Mouse (Mus musculus) hindbrain, embryonic 15.5 days (tissue): Measurements from ENCODE around the gene Plin5. TPM values are rescaled to one million over a fixed set of nuclear protein-coding genes. Genes with fewer than 3 reads are reported as not detected.
"Not testable (repeated sequence)": the region's sequence is repeated elsewhere in the genome, so short reads cannot be mapped to it uniquely, and the experiment has no call there.

Experiments
- ATAC-seq: fragments of 200-750 bp; cut with Nextera tagmentation; 2 replicates; pipeline ENCODE4 v1.8.0; 2017; ENCODE audit warnings: low read depth, moderate number of reproducible peaks, moderate TSS enrichment; ENCODE audit not compliant: low FRiP score
- H3K27ac ChIP-seq: fragments of 300-500 bp; sonication (generic); replicated peaks from 2 replicates; pipeline ENCODE4 v1.5.1; 2015; ENCODE audit warnings: mild to moderate bottlenecking, inconsistent platforms
- H3K27me3 ChIP-seq: fragments of 300-500 bp; sonication (generic); 2 replicates; pipeline ENCODE4 v1.6.1; 2015; ENCODE audit warnings: control low read depth, inconsistent platforms
- H3K36me3 ChIP-seq: fragments of 300-500 bp; sonication (generic); 2 replicates; pipeline ENCODE4 v1.6.1; 2015; ENCODE audit warnings: control low read depth, inconsistent platforms
- H3K4me1 ChIP-seq: fragments of 300-500 bp; sonication (generic); replicated peaks from 2 replicates; pipeline ENCODE4 v1.6.1; 2015; ENCODE audit warnings: control low read depth, inconsistent platforms
- H3K4me2 ChIP-seq: fragments of 300-500 bp; sonication (generic); 2 replicates; pipeline ENCODE4 v1.6.1; 2015; ENCODE audit warnings: moderate library complexity, mild to moderate bottlenecking, inconsistent platforms
- H3K4me3 ChIP-seq: fragments of 300-500 bp; sonication (generic); 2 replicates; pipeline ENCODE4 v1.5.1; 2015; ENCODE audit warnings: mild to moderate bottlenecking, inconsistent platforms
- H3K9ac ChIP-seq: fragments of 300-500 bp; sonication (generic); 2 replicates; pipeline ENCODE4 v1.6.1; 2015; ENCODE audit warnings: inconsistent platforms
- H3K9me3 ChIP-seq: fragments of 300-500 bp; sonication (generic); 2 replicates; pipeline ENCODE4 v1.6.1; 2016; ENCODE audit warnings: control low read depth, inconsistent platforms
- WGBS: fragments of 180-500 bp; shearing (Covaris S2); methylation state at CpG from one replicate; pipeline ENCODE4 v1.1.7; 2015; 5-methylcytosine and 5-hydroxymethylcytosine counted together
- polyA plus RNA-seq: library from polyadenylated mRNA; unstranded; fragments of >200 nt; fragmentation: Nextera tagmentation; extraction: Ambion mirVana; gene quantifications from 2 replicates; pipeline ENCODE4 v1.2.1, GENCODE M21; 2015

Gene Plin5
- polyA plus RNA-seq, 1 experiment from 2014 or later, result 2.5 TPM

DNA sequence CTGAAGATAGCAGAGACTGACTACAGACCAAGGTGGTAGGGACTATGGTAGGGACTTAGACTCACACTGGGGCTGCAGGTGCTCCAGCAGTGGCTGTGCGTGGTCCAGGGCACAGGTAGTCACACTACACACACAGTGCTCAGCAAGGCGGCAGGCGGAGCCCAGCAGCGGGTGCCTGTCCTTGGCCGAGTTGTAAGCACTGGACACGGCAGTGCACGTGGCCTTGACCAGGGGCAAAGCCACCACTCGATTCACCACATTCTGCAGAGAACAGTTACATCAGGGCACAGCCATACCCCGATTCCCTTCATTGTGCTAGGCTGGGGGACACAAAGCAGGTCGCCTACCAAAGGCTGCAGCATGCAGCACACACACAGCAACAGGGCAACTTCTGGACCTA is 1.2 kb downstream of the Plin5 start:
- WGBS, result 76% methylated on average over 10 of the region's 10 CpGs
- H3K27me3 ChIP-seq, result peaks cover 38% of the 10 kb centered on the region
- ATAC-seq, result no peak

DNA sequence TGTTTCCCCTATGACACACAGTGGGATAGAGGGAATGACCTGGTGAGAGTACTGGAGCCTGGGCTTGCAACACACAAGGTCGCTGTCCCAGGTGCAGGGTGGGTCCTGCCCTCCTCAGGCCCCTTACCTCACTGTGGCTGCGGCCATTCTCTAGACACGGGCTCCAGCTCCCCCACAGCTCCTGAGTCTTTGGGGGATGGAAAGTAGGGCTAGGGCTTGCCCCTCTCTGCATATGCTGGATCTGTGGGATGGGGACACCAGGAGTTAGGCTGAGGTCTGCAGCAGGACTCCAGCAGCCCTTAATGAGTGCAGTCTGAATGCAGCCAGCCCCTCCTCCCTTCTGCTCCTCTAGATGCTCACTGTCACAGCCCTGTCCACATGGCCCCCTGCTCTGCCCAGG is 4.7 kb downstream of the Plin5 start:
- WGBS, result 84% methylated on average over 3 of the region's 3 CpGs
- Histone ChIP-seq H3K27me3 (peaks cover 8% of the 10 kb centered on the region; the same call in 1 of the 2 replicates), H3K9me3 (no peaks in the 10 kb centered on the region), H3K4me2 (no peak overlapping the region), H3K9ac (no peak overlapping the region), H3K27ac (no peak overlapping the region), H3K4me3 (no peak overlapping the region), H3K4me1 (peaks cover 7% of the 10 kb centered on the region), H3K36me3 (no peaks in the 10 kb centered on the region)
- no peak for ATAC-seq

More for the DNA sequence above, 1.2 kb downstream of the Plin5 start:
- H3K9ac ChIP-seq, result no peak overlapping the region
- H3K4me2 ChIP-seq, result no peak overlapping the region
- no peak overlapping the region for H3K27ac ChIP-seq
- no peaks in the 10 kb centered on the region for H3K9me3 ChIP-seq
- H3K4me3 ChIP-seq, result no peak overlapping the region
- peaks cover 19% of the 10 kb centered on the region for H3K4me1 ChIP-seq
- no peaks in the 10 kb centered on the region for H3K36me3 ChIP-seq

DNA sequence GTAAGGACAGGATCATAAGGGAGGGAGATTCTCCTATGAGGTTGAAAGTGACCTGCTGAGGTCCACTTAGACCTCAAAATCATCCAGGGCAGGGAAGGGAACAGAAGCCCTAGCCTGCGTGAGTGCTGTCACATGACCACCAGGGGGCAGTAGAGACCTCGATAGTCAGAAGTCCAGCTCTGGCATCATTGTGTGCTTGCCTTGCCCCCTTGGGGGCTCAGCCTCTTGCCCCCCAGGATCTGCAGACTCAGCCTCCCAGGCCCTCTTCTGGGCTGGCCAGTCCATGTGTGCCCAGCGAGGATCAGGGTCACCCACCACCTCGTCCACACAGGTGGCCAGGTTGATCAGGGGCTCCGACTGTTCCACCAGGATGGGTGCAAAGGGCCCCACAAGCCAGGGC is 5.5 kb downstream of the Plin5 start:
- Histone ChIP-seq H3K27me3 (peaks cover 5% of the 10 kb centered on the region; the same call in 1 of the 2 replicates), H3K4me3 (no peak overlapping the region), H3K36me3 (no peaks in the 10 kb centered on the region), H3K4me1 (no peaks in the 10 kb centered on the region), H3K4me2 (no peak overlapping the region), H3K27ac (no peak overlapping the region), H3K9me3 (no peaks in the 10 kb centered on the region), H3K9ac (no peak overlapping the region)
- 44% methylated on average over 5 of the region's 5 CpGs for WGBS
- ATAC-seq, result no peak; the same call in 1 of the 2 replicates

DNA sequence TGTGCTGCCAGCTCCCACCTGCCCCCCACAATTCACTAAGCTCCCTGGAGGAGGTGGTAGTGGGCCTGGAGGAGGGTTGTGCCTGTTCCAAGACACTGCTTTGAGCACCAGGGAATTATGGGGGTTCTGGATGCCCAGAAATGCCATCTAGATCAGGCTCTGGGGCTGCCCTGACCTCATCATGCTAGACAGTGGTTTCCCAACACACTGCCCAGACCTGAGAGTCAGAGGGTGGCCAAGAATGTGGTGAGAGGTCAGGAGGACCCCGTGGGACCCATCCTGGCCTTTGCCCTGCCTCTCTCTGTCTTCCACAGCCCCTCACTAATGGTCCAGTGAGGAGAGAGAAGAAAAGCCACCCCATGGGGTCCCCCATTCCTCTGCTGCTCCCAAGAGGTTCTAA is 6.4 kb downstream of the Plin5 start:
- no peaks in the 10 kb centered on the region for H3K36me3 ChIP-seq
- H3K27ac ChIP-seq, result no peak overlapping the region
- no peak overlapping the region for H3K9ac ChIP-seq
- H3K9me3 ChIP-seq, result no peaks in the 10 kb centered on the region
- ATAC-seq, result no peak
- H3K27me3 ChIP-seq, result 0 out of 2 replicates have a peak, but pooled peaks cover under 1% of the 10 kb centered on the region
- H3K4me1 ChIP-seq, result no peaks in the 10 kb centered on the region
- 53% methylated on average over 1 of the region's 1 CpGs for WGBS
- no peak overlapping the region for H3K4me2 ChIP-seq
- no peak overlapping the region for H3K4me3 ChIP-seq

DNA sequence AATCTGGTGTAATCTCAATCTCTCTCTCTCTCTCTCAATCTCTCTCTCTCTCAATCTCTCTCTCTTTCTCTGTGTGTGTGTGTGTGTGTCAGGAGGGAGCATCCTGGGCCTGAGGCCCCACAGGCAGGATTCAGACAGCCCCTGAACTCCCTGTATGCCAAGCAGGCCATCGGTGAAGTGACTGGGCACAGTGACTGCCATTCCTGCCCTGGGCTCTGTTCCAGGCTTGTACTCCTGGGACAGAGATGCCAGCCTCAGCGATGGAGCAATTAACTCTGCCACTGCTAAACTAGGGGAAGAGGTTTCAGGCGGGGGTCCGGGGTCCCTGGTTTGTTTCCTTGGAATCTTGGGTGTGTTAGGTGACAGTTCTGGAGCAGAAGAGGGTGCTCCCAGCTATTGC is 6.8 kb downstream of the Plin5 start:
- no peaks in the 10 kb centered on the region for H3K9me3 ChIP-seq
- no peak overlapping the region for H3K9ac ChIP-seq
- no peak for ATAC-seq
- H3K27ac ChIP-seq, result no peak overlapping the region
- 57% methylated on average over 4 of the region's 4 CpGs for WGBS
- no peaks in the 10 kb centered on the region for H3K27me3 ChIP-seq
- no peak overlapping the region for H3K4me3 ChIP-seq
- H3K4me2 ChIP-seq, result no peak overlapping the region
- H3K36me3 ChIP-seq, result no peaks in the 10 kb centered on the region
- H3K4me1 ChIP-seq, result no peaks in the 10 kb centered on the region

DNA sequence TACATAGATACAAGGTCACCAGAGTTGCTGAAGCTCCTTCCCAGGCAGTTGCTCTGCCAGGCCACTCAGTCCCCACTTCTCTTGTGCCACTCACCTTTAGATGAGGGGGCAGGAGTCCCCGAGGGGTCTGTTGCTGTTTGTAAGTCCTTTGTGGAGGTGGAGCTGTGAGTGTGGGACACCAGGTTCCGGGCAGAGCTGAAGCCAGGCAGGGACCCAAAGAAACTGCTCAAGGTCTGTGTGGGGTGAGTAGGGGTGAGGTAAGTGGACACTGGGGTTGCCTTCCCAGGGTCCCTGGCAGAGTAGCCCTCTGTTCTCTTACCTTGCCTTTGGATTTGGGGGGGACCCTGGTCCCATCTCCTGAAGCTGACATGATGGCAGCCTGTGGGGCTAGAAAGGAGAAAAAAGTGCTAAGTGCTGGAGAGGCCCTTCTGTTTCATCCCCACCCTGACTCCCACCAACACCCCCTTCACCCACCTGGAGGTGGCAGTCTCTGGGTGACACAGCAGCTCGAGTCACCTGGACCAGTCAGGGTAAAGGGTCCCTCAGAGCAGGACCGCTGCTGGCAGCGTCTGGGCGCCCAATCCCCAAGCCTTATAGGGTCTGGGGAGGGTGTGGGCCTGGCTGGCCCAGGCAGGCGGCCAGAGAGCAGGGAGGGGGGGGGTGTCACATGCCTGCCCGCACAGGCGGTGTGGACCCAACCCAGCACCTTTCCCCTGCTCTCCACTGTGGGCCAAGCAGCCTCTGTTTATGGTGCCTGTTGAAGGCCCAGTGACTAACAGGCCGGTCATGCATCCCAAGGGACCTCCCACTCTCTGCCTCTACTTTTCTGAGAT is 8.0 kb downstream of the Plin5 start, which contains the start of gene Plin4:
TSS of gene Plin4 (minus strand) at position 585 of the 833 bp plus-strand sequence.
- Histone ChIP-seq H3K9ac (no peak within 1 kb of the TSS), H3K4me3 (no peak within 1 kb of the TSS), H3K9me3 (no peaks in the 10 kb centered on the region), H3K27me3 (no peaks in the 10 kb centered on the region), H3K27ac (no peak within 1 kb of the TSS), H3K36me3 (no peaks in the 10 kb centered on the region), H3K4me1 (no peaks in the 10 kb centered on the region), H3K4me2 (no peak within 1 kb of the TSS)
- 66% methylated on average over 10 of the region's 10 CpGs for WGBS
- ATAC-seq, result 0 out of 2 replicates have a peak, but pooled peaks have one; percentile 12

DNA sequence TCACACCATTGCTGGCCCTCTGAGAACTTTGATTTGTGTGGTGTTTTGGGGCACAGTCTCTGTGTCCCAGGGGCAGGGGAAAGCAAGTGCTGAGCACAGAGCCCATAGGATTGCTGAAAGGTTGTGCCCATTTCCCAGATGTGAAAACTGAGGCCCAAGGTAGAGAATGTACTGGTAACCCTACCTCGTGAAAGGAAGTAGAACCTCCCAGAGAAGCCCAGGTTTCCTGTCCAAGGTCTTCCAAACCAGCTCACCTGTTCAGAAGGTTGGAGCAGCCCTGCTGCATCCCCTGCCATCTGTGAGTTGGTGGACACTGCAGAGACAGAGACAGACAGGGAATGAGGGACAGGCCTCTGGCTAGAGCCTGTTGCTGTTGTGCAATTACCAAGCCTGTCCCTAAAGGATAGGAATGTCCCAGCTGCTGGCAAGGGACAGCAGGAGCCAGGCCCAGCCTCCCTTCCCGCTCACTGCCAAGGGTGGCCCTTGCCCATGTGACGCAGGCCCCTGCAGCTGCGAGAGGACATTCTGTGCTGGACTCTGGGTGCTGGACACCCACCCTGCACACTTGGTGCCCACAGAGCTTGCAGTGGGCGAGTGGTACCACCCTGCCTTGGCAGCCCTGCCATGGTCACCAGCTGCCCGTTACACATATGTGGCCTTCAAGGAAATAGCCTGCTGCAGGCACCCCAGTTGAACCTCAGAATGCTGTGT is 8.9 kb downstream of the Plin5 start:
- Histone ChIP-seq H3K4me1 (no peaks in the 10 kb centered on the region), H3K4me2 (no peak overlapping the region), H3K4me3 (no peak overlapping the region), H3K27me3 (no peaks in the 10 kb centered on the region), H3K27ac (no peak overlapping the region), H3K9me3 (no peaks in the 10 kb centered on the region), H3K9ac (no peak overlapping the region), H3K36me3 (0 out of 2 replicates have a peak, but pooled peaks cover 2% of the 10 kb centered on the region)
- 84% methylated on average over 6 of the region's 6 CpGs for WGBS
- no peak for ATAC-seq

DNA sequence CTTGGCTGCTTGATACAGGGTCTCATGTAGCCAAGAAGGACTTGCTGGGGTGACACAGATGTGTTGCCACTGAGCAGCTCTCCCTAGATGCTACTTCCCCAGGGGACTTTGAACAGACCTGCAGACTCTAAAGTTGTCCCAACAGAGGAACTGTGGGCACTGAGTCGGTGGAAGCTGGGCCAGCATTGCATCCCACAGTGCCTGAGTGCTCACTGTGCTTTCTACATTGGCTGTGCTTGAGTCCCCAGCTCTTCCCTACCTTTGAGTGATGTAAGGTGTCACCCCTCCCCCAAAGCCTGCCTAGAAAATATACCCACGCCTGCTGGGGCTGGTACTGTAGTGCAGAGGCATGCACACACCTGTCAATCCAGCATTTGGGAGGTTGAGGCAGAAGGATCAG is 9.7 kb downstream of the Plin5 start:
- Histone ChIP-seq H3K9me3 (no peaks in the 10 kb centered on the region), H3K36me3 (peaks cover 3% of the 10 kb centered on the region; the same call in 1 of the 2 replicates), H3K4me1 (no peaks in the 10 kb centered on the region), H3K9ac (no peak overlapping the region), H3K27me3 (no peaks in the 10 kb centered on the region), H3K27ac (no peak overlapping the region), H3K4me3 (no peak overlapping the region), H3K4me2 (no peak overlapping the region)
- ATAC-seq, result no peak
- WGBS, result 77% methylated on average over 2 of the region's 2 CpGs

DNA sequence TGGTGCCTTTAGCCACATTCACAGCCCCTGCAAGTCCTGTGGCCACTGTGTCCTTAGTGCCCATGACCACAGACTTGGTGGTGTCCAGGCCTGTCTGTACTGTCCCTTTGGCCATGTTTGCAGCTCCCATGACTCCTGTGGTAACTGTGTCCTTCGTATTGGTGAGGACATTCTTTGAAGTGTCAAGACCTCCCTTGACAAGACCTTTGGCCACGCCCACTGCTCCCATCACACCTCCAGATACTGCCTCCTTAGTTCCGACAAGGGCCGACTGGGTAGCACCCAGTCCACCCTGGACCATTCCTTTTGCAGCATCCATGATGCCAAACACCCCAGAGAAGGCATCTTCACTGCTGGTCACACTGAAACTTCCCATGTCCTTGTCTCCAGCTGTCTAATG is 10.4 kb downstream of the Plin5 start:
- no peaks in the 10 kb centered on the region for H3K9me3 ChIP-seq
- H3K9ac ChIP-seq, result no peak overlapping the region
- H3K27me3 ChIP-seq, result no peaks in the 10 kb centered on the region
- WGBS, result 86% methylated on average over 4 of the region's 4 CpGs
- no peak overlapping the region for H3K27ac ChIP-seq
- no peak overlapping the region for H3K4me2 ChIP-seq
- ATAC-seq, result no peak
- H3K4me1 ChIP-seq, result no peaks in the 10 kb centered on the region
- no peak overlapping the region for H3K4me3 ChIP-seq
- H3K36me3 ChIP-seq, result peaks cover 11% of the 10 kb centered on the region; the same call in 1 of the 2 replicates

DNA sequence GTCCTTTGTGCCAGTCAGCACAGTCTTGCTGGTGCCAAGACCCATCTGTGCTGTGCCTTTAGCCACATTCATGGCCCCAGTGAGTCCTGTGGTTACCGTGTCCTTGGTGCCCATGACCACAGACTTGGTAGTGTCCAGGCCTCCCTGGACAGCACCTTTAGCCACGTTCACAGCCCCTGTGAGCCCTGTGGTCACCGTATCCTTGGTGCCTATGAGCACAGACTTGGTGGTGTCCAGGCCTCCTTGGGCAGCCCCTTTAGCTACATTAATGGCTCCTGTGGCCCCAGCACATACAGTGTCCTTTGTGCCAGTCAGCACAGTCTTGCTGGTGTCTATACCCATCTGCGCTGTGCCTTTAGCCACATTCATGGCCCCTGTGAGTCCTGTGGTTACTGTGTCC is 11.0 kb downstream of the Plin5 start:
- not testable (repeated sequence) for H3K4me1 ChIP-seq, H3K4me3 ChIP-seq, H3K27me3 ChIP-seq, H3K9me3 ChIP-seq, ATAC-seq, H3K27ac ChIP-seq, H3K9ac ChIP-seq, H3K4me2 ChIP-seq
- peaks cover 12% of the 10 kb centered on the region; the same call in 1 of the 2 replicates for H3K36me3 ChIP-seq
- WGBS, result 96% methylated on average over 4 of the region's 4 CpGs

DNA sequence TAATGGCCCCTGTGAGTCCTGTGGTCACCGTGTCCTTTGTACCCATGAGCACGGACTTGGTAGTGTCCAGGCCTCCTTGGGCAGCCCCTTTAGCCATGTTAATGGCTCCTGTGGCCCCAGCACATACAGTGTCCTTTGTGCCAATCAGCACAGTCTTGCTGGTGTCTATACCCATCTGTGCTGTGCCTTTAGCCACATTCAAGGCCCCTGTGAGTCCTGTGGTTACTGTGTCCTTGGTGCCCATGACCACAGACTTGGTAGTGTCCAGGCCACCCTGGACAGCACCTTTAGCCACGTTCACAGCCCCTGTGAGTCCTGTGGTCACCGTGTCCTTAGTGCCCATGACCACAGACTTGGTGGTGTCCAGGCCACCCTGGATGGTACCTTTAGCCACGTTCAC is 12.6 kb downstream of the Plin5 start:
- peaks cover 26% of the 10 kb centered on the region for H3K36me3 ChIP-seq
- ATAC-seq, H3K4me1 ChIP-seq, H3K9me3 ChIP-seq, H3K4me3 ChIP-seq, H3K9ac ChIP-seq, H3K4me2 ChIP-seq, H3K27ac ChIP-seq, H3K27me3 ChIP-seq: not testable (repeated sequence)
- WGBS, result 91% methylated on average over 3 of the region's 5 CpGs
